Mouse (Mus musculus): ENCODE data around the gene Dnase2a. TPM values are rescaled to one million over a fixed set of nuclear protein-coding genes. Genes with fewer than 3 reads are reported as not detected.

Gene Dnase2a
- polyA plus RNA-seq, 1 experiment: 23.8 TPM

- no peak overlapping the region for H3K27ac ChIP-seq (ENCODE audit: control insufficient read depth, insufficient read depth, low read length)
- H3K36me3 ChIP-seq (ENCODE audit: control insufficient read depth, insufficient read depth, low read length): no peaks in the 10 kb centered on the region
- TF ChIP-seq CTCF (IDR thresholded peaks at IDR 0.05; ENCODE audit: borderline replicate concordance, control insufficient read depth, extremely low read depth, insufficient read depth, low read length, poor library complexity): no peak
- no peak for TF ChIP-seq POLR2A (IDR thresholded peaks at IDR 0.05; ENCODE audit: control insufficient read depth, extremely low read depth, insufficient read depth, low read length, poor library complexity)
- peaks cover 26% of the 10 kb centered on the region for H3K4me1 ChIP-seq (replicated peaks; ENCODE audit: control insufficient read depth, insufficient read depth, low read length)
- WGBS: 19% methylated on average over 21 of the region's 21 CpGs
- H3K4me3 ChIP-seq (ENCODE audit: control insufficient read depth, insufficient read depth, low read length): peak overlapping the region; percentile 74
- H3K27me3 ChIP-seq (ENCODE audit: control insufficient read depth, insufficient read depth, low read length): no peaks in the 10 kb centered on the region
- no peak for DNase-seq
Observed at GRCm38 (mm10) chr8:84970135-84970790, 61.9 kb downstream of the Dnase2a start.

- WGBS: 90% methylated on average over 5 of the region's 5 CpGs
- Histone ChIP-seq H3K27ac (ENCODE audit: control insufficient read depth, insufficient read depth, low read length) (no peak overlapping the region), H3K4me1 (replicated peaks; ENCODE audit: control insufficient read depth, insufficient read depth, low read length) (peaks cover 27% of the 10 kb centered on the region), H3K36me3 (ENCODE audit: control insufficient read depth, insufficient read depth, low read length) (no peaks in the 10 kb centered on the region), H3K27me3 (ENCODE audit: control insufficient read depth, insufficient read depth, low read length) (no peaks in the 10 kb centered on the region), H3K4me3 (ENCODE audit: control insufficient read depth, insufficient read depth, low read length) (no peak overlapping the region)
- DNase-seq: no peak
- TF ChIP-seq POLR2A (IDR thresholded peaks at IDR 0.05; ENCODE audit: control insufficient read depth, extremely low read depth, insufficient read depth, low read length, poor library complexity) (no peak), CTCF (IDR thresholded peaks at IDR 0.05; ENCODE audit: borderline replicate concordance, control insufficient read depth, extremely low read depth, insufficient read depth, low read length, poor library complexity) (no peak)
Observed at GRCm38 (mm10) chr8:84970913-84971312, 62.6 kb downstream of the Dnase2a start.

Other genes with a start within 250 kb of the Dnase2a start
- 29.2 and 33.7 TPM in 2 replicates for gene Ier2, start 245.7 kb upstream of the Dnase2a start, polyA plus RNA-seq (2012; rRNA removed)
- 169 and 181 TPM in 2 replicates for gene Trmt1, start 222.3 kb upstream of the Dnase2a start, polyA plus RNA-seq (2012; rRNA removed)
- gene Nacc1, start 220.7 kb upstream of the Dnase2a start, polyA plus RNA-seq (2012; rRNA removed): 155 and 182 TPM in 2 replicates
- 7.1 and 7.5 TPM in 2 replicates for gene Lyl1, start 207.1 kb upstream of the Dnase2a start, polyA plus RNA-seq (2012; rRNA removed)
- gene G430095P16Rik, start 185.6 kb upstream of the Dnase2a start, polyA plus RNA-seq (2012; rRNA removed): 1.8 and 2.6 TPM in 2 replicates
- gene Nfix, start 108.2 kb upstream of the Dnase2a start, polyA plus RNA-seq (2012; rRNA removed): 17.7 and 18.2 TPM in 2 replicates
- gene Dand5, start 85.7 kb upstream of the Dnase2a start, polyA plus RNA-seq (2012; rRNA removed): 2.2 TPM in 2 replicates
- gene Gadd45gip1, start 77.0 kb upstream of the Dnase2a start, polyA plus RNA-seq (2012; rRNA removed): 52.9 and 60.6 TPM in 2 replicates
- 109 and 117 TPM in 2 replicates for gene Rad23a, start 67.9 kb upstream of the Dnase2a start, polyA plus RNA-seq (2012; rRNA removed)
- 182 and 186 TPM in 2 replicates for gene Calr, start 61.6 kb upstream of the Dnase2a start, polyA plus RNA-seq (2012; rRNA removed)
- gene Farsa, start 51.6 kb upstream of the Dnase2a start, polyA plus RNA-seq (2012; rRNA removed): 93.5 and 103 TPM in 2 replicates
- gene Syce2, start 36.4 kb upstream of the Dnase2a start, polyA plus RNA-seq (2012; rRNA removed): 9.4 and 11.6 TPM in 2 replicates
- 78.7 and 85.2 TPM in 2 replicates for gene Gcdh, start 14.6 kb upstream of the Dnase2a start, polyA plus RNA-seq (2012; rRNA removed)
- gene Klf1, start 6.6 kb upstream of the Dnase2a start, polyA plus RNA-seq (2012; rRNA removed): 0.13 and 0.23 TPM in 2 replicates
- 0.35 and 0.36 TPM in 2 replicates for gene Mast1, start 28.8 kb downstream of the Dnase2a start, polyA plus RNA-seq (2012; rRNA removed)
- 0.13 and 0.17 TPM in 2 replicates for gene Rtbdn, start 38.4 kb downstream of the Dnase2a start, polyA plus RNA-seq (2012; rRNA removed)
- gene Gm49661, start 60.9 kb downstream of the Dnase2a start, polyA plus RNA-seq (2012; rRNA removed): 4.3 TPM in 1 of 2 replicates, not detected in the other
- gene Prdx2, start 61.0 kb downstream of the Dnase2a start, polyA plus RNA-seq (2012; rRNA removed): 162 and 183 TPM in 2 replicates
- 69.4 and 76.1 TPM in 2 replicates for gene Rnaseh2a, start 61.2 kb downstream of the Dnase2a start, polyA plus RNA-seq (2012; rRNA removed)
- 125 and 128 TPM in 2 replicates for gene Junb, start 70.2 kb downstream of the Dnase2a start, polyA plus RNA-seq (2012; rRNA removed)
- 7.2 and 7.4 TPM in 2 replicates for gene Hook2, start 82.0 kb downstream of the Dnase2a start, polyA plus RNA-seq (2012; rRNA removed)
- gene Best2, start 106.0 kb downstream of the Dnase2a start, polyA plus RNA-seq (2012; rRNA removed): 0.66 and 0.67 TPM in 2 replicates
- 139 and 152 TPM in 2 replicates for gene Asna1, start 116.7 kb downstream of the Dnase2a start, polyA plus RNA-seq (2012; rRNA removed)
- 172 and 173 TPM in 2 replicates for gene Trir, start 118.3 kb downstream of the Dnase2a start, polyA plus RNA-seq (2012; rRNA removed)
- 138 and 144 TPM in 2 replicates for gene Tnpo2, start 128.4 kb downstream of the Dnase2a start, polyA plus RNA-seq (2012; rRNA removed)
- 25.0 and 29.3 TPM in 2 replicates for gene Fbxw9, start 151.5 kb downstream of the Dnase2a start, polyA plus RNA-seq (2012; rRNA removed)
- gene Gm5741, start 159.4 kb downstream of the Dnase2a start, polyA plus RNA-seq (2012; rRNA removed): 1.4 TPM in 1 of 2 replicates, not detected in the other
- 105 TPM in 2 replicates for gene Dhps, start 163.2 kb downstream of the Dnase2a start, polyA plus RNA-seq (2012; rRNA removed)
- 123 and 141 TPM in 2 replicates for gene Wdr83os, start 172.2 kb downstream of the Dnase2a start, polyA plus RNA-seq (2012; rRNA removed)
- 51.9 and 56.3 TPM in 2 replicates for gene Wdr83, start 172.7 kb downstream of the Dnase2a start, polyA plus RNA-seq (2012; rRNA removed)
- 191 and 210 TPM in 2 replicates for gene Man2b1, start 174.7 kb downstream of the Dnase2a start, polyA plus RNA-seq (2012; rRNA removed)
- gene Zfp791, start 214.5 kb downstream of the Dnase2a start, polyA plus RNA-seq (2012; rRNA removed): 0.12 and 0.22 TPM in 2 replicates
- not detected in 2 replicates for gene Cks1brt, start 243.4 kb downstream of the Dnase2a start, polyA plus RNA-seq (2012; rRNA removed)